Mouse (Mus musculus) adrenal gland, adult (tissue): ENCODE results near the gene Nbdy.

Experiments
- DNase-seq, 2 experiments: peaks; one replicate each; pipeline ENCODE4 v3.0.0; 2022 to 2023; ENCODE audit warnings: low spot score in 1 of 2; ENCODE audit not compliant: inconsistent age in 2 of 2

The Nbdy gene

GRCm38 (mm10) chrX:153723110-153723916 lies at the start of gene Nbdy:
Nbdy (plus strand) TSS chrX:153723590.
- DNase-seq, result peak; percentile 67 to 89

- peak; percentile 22 to 60 for DNase-seq
Measured at GRCm38 (mm10) chrX:153695782-153696395, 27.5 kb upstream of the Nbdy start, which contains the start of gene Kctd12b. Kctd12b (minus strand) TSS chrX:153696391.

DNA sequence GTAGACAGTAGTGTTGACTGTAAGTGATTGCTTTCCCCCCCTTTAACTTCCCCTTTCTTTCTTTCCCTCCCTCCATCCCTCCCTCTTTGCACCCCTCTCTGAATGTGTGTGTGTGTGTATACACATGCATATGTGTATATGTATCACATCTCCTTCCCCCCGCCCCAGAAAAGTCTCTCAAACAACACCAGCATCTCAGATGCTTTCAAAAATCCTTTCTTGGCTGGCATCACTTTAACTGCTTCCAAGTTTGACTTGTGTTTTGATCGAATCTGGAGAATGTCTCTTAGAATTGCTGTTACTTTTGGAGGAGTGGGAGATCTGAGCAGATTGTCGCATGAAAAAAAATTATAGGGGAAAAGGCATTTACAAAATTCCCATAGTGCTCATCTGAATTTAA lies 22.9 kb upstream of the Nbdy start:
- DNase-seq, result no peak

- DNase-seq, result peak in 1 of 2 experiments; percentile 28
Measured at GRCm38 (mm10) chrX:153707735-153708134, 15.7 kb upstream of the Nbdy start.

- DNase-seq, result no peak
Measured at GRCm38 (mm10) chrX:153716716-153717115, 6.7 kb upstream of the Nbdy start.

GRCm38 (mm10) chrX:153719602-153720001 lies 3.8 kb upstream of the Nbdy start:
- peak in 1 of 2 experiments; percentile 39 for DNase-seq

DNA sequence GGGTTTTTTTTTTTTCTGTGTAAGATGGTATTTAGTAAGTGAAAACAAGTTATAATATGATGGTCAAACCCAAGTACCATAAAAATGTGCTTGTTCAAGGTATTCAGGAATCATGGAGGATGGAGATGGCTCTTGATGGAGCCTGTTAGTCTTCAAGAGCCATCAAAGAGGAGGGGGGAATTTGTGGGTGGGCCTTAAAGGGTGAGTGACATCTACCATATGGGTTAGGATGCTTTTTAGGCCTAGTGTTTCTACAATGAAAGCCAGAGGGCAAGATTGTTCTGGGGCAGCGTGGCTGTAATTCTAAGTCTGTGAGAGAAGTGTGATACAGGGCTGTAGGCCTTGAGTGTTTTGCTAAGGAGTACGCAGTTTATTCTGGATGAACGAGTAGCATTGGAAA lies 1.0 kb downstream of the Nbdy start:
- peak in 1 of 2 experiments; percentile 59 for DNase-seq

DNA sequence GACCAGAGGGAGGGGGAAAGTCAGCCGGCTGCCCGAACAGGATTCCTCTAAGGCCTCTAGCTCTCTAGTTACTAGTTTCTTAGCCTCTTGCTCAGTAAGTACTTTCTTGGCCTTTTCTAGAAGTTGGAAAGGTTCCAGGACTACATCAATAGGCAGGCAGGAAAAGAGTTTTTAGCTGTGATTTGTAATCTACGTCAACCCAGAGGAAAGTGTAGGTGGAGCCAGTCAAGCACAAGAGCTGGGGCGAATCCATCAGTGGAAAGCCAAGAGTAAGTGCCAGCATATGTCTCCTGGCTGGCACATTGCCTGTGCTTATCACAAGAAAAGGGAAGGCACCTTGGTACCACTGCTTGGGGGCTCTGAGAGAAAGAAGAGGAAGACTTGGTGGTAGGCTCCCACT lies 12.3 kb downstream of the Nbdy start:
- peak in 1 of 2 experiments; percentile 54 for DNase-seq

DNA sequence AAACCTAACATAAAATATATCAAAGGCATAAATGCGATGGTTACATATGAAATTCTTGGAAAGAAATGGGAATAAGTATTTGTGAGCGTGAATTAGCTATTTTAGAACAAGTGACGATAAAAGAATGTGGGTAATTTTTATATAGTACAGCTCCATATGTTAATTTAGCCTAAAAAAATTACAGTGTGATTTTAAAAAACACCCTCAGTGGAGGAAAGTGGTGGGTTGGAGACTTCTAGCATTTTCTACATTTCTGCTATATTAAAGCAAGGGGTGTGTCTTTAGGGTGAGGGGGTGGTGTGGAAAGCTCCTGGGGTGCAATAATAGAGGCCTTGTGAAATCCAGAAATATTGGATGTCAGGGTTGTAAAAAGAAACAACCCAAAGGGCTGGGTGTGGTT lies 19.1 kb downstream of the Nbdy start:
- no peak for DNase-seq

DNA sequence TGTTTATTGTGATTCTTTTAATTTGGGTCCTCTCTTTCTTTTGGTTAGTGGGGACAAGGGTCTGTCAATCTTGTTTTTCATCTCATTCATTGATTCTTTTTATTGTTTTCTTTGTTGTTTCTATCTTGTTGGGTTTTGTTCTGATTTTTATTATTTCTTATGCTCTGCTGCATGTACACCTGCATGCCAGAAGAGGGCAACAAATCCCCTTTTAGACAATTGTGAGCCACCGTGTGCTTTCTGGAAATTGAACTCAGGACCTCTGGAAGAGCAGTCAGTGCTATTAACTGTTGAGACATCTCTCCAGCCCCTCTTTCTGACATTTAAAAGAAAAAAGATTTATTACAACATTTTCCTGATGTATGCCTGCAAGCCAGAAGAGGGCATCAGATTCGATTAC lies 25.8 kb downstream of the Nbdy start:
- no peak for DNase-seq
